Mouse (Mus musculus): Measurements from ENCODE around the gene Sh3bp1. TPM values are rescaled to one million over a fixed set of nuclear protein-coding genes. Genes with fewer than 3 reads are reported as not detected.

The Sh3bp1 gene
- polyA plus RNA-seq (2012; rRNA removed), result 84.9 and 94.6 TPM in 2 replicates

GRCm38 (mm10) chr15:78899740-78900584 is at the start of gene Sh3bp1:
Sh3bp1 (plus strand) TSS chr15:78899768.

GRCm38 (mm10) chr15:78855303-78855965 is 44.1 kb upstream of the Sh3bp1 start, which contains the start of gene Lgals2:
Lgals2 (minus strand) TSS chr15:78855529.

GRCm38 (mm10) chr15:78876991-78877809 is 22.4 kb upstream of the Sh3bp1 start, which contains the start of gene Gga1:
Gga1 (plus strand) TSS chr15:78877190.

GRCm38 (mm10) chr15:78899409-78899739 is 194 bp upstream of the Sh3bp1 start, which contains the start of gene Gm49510:
Gm49510 (plus strand) TSS chr15:78899667.

GRCm38 (mm10) chr15:78913632-78914090 is 14.1 kb downstream of the Sh3bp1 start, which contains the start of gene Pdxp:
Pdxp (plus strand) TSS chr15:78913919.

GRCm38 (mm10) chr15:78926021-78926919 is 26.7 kb downstream of the Sh3bp1 start, which contains the start of gene Lgals1:
Lgals1 (plus strand) TSS chr15:78926725.

GRCm38 (mm10) chr15:78934784-78935320 is 35.3 kb downstream of the Sh3bp1 start, which contains the start of gene Nol12:
Nol12 (plus strand) TSS chr15:78934933.

GRCm38 (mm10) chr15:78947657-78948056 is 48.1 kb downstream of the Sh3bp1 start, which contains the start of gene Triobp:
Triobp (plus strand) TSS chr15:78947724.

Other genes starting within 250 kb of the Sh3bp1 start
- gene Elfn2, start 181.0 kb upstream of the Sh3bp1 start, polyA plus RNA-seq (2012; rRNA removed), result 0.09 and 0.11 TPM in 2 replicates
- gene Mfng, start 126.3 kb upstream of the Sh3bp1 start, polyA plus RNA-seq (2012; rRNA removed), result 4.8 and 6.4 TPM in 2 replicates
- 17.4 and 21.5 TPM in 2 replicates for gene Card10, start 96.7 kb upstream of the Sh3bp1 start, polyA plus RNA-seq (2012; rRNA removed)
- gene Cdc42ep1, start 57.1 kb upstream of the Sh3bp1 start, polyA plus RNA-seq (2012; rRNA removed), result 95.3 and 99.7 TPM in 2 replicates
- gene Lgals2, start 44.2 kb upstream of the Sh3bp1 start, polyA plus RNA-seq (2012; rRNA removed), result 1,065 and 1,817 TPM in 2 replicates
- 70.1 and 87.7 TPM in 2 replicates for gene Gga1, start 22.6 kb upstream of the Sh3bp1 start, polyA plus RNA-seq (2012; rRNA removed)
- 0.04 and 0.13 TPM in 2 replicates for gene Gm49510, start 101 bp upstream of the Sh3bp1 start, polyA plus RNA-seq (2012; rRNA removed)
- gene Pdxp, start 14.2 kb downstream of the Sh3bp1 start, polyA plus RNA-seq (2012; rRNA removed), result 4.0 and 6.7 TPM in 2 replicates
- gene Lgals1, start 27.0 kb downstream of the Sh3bp1 start, polyA plus RNA-seq (2012; rRNA removed), result 167 and 196 TPM in 2 replicates
- 8.0 and 11.5 TPM in 2 replicates for gene Nol12, start 35.2 kb downstream of the Sh3bp1 start, polyA plus RNA-seq (2012; rRNA removed)
- 33.4 and 42.2 TPM in 2 replicates for gene Triobp, start 48.0 kb downstream of the Sh3bp1 start, polyA plus RNA-seq (2012; rRNA removed)
- 63.2 and 88.2 TPM in 2 replicates for gene H1f0, start 128.7 kb downstream of the Sh3bp1 start, polyA plus RNA-seq (2012; rRNA removed)
- gene Galr3, start 142.1 kb downstream of the Sh3bp1 start, polyA plus RNA-seq (2012; rRNA removed), result 2.5 and 5.2 TPM in 2 replicates
- gene Ankrd54, start 163.1 kb downstream of the Sh3bp1 start, polyA plus RNA-seq (2012; rRNA removed), result 65.3 and 91.0 TPM in 2 replicates
- gene Eif3l, start 175.4 kb downstream of the Sh3bp1 start, polyA plus RNA-seq (2012; rRNA removed), result 56.8 and 56.9 TPM in 2 replicates
- gene Micall1, start 209.1 kb downstream of the Sh3bp1 start, polyA plus RNA-seq (2012; rRNA removed), result 15.1 and 17.8 TPM in 2 replicates
- gene Polr2f, start 241.2 kb downstream of the Sh3bp1 start, polyA plus RNA-seq (2012; rRNA removed), result 39.6 and 43.3 TPM in 2 replicates
- 1.8 and 2.7 TPM in 2 replicates for gene 1700088E04Rik, start 241.5 kb downstream of the Sh3bp1 start, polyA plus RNA-seq (2012; rRNA removed)

Data from stomach, adult 2 months (tissue).